Mouse (Mus musculus) naive thymus-derived CD4-positive, alpha-beta T cell, adult 2 months (primary cell): ENCODE data around the gene Frmd8.
A peak's percentile ranks its signal among the peaks of the same experiment; 100 is the strongest.
"Not testable (repeated sequence)": the region's sequence is repeated elsewhere in the genome, so short reads cannot be mapped to it uniquely, and the experiment has no call there.

Experiments
- DNase-seq: peaks from one replicate; pipeline ENCODE4 v3.0.0-alpha.2; 2011; ENCODE audit warnings: low read depth

The Frmd8 gene

DNA sequence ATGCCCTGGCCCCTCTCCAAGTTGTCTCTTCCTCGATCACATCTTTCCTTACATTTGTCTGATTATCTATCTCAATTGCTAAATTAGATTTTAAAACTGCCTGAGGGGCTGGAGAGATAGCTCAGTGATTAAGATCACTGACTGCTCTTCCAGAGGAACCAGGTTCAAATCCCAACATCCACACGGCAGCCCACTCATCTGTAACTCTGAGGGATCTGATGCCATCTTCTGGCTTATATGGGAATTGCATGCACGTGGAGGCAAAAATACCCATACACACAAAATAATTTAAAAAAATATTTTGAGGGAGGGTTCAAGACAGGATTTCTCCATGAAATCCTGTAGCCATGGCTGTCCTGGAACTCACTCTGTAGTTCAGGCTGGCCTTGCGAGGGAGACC lies 10.8 kb upstream of the Frmd8 start:
- DNase-seq, result peak; percentile 55

DNA sequence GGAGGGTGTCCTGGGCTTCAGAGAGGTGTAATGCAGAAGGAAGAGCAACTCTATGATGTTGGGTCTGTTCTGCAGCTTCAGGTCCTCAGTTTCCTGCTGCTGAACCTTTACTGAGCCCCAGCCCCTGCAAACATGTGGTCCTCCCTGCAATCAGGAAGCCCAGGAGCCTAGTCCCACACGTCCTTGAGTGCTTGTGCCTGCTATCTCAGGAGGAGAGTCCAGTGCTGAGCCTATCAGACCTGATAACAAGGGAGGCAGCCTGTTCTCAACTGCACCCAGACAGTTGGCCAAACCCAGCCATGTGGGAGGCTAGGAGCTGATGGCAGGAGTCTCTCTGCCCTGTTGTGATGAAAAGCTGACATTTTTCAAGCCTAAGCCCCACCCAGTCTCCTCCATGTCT lies 8.9 kb upstream of the Frmd8 start:
- no peak for DNase-seq

DNA sequence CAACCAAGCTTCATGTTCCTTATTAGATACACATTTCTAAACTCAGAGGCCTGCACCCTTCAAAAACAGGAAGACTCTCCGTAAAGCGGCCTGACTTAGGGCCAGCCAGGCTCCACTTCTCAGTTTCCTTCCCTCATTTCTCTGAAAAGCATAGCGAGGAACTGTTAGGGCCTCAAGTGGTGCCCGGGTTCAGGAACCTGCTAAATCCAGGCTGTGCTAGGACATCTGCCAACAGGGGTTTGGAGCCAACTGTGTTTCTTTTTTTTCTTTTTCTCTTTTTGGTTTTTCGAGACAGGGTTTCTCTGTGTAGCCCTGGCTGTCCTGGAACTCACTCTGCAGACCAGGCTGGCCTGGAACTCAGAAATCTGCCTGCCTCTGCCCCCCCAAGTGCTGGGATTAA lies 7.0 kb upstream of the Frmd8 start:
- not testable (repeated sequence) for DNase-seq

DNA sequence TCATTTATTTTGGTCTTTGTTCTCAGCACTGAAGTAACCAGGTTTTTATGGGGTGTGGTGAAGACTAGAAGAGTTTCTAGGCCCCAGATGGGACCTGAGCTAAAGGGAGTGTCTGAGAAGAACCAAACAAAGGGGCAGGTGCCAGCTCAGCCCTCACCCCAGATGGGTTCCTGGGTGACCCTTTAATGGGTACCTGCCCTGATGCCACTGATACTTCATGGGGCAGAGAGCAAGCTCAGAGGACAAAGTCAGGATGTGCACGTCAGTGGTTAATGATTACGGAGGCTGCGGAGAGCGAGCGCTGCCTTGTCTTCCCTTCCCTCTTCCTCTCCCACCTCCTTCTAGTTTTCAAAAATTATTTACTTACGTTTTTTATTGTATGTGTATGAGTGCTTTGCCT lies 6.1 kb upstream of the Frmd8 start:
- no peak for DNase-seq

DNA sequence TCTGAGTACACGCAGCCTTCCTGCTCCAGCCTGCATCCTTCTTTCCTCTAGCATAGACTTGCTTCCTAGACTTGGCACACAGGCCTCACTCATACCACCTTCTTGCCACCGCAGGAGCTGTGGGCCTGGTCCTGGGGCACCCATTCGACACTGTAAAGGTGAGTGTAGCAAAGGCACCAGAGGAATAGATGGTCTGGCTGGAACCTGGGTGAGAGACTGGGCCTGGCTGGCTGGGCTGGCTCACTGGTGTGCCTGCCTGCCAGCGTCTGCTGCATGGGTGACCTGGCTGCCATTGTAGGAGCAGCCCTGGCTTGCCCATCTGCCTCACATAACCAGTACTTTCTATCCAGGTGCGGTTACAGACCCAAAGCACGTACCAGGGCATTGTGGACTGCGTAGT lies 4.7 kb upstream of the Frmd8 start:
- DNase-seq, result no peak

DNA sequence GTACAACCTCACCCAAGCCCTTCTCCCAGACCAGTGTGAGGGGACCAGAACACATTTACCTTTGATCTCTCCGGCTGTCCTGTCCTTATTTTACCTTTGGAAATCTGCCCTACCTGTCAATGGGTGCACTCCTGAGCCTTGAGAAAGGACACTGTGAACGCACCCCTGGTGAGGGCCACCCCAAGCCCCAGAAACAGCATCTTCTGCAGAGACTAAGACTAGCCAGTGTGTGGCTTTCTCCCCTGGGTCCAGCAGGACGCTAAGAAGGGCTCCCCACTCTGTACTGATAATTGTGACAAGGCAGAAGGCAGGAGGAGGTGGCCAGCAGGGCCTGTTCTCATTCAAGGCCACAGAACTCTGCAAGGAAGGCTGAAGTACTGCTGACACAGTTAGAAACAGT lies 3.8 kb upstream of the Frmd8 start:
- DNase-seq, result no peak

DNA sequence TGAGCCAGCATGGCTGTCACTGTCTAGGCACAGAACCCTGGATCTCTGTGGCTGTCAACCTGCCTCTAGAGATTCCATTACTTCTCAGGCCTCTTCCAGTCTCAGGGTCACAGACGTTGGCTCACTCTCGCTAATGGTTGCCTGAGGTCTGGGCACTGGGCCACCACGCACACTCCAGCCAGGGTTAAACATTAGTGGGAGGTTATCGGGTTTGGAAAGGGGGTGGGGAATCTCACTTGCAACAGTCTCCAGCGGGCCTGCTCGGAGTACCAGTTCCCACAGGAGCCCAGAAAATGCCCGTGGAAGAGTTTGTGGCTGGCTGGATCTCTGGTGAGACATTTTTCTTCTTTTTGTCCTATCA lies 3.3 kb upstream of the Frmd8 start:
- DNase-seq, result no peak

DNA sequence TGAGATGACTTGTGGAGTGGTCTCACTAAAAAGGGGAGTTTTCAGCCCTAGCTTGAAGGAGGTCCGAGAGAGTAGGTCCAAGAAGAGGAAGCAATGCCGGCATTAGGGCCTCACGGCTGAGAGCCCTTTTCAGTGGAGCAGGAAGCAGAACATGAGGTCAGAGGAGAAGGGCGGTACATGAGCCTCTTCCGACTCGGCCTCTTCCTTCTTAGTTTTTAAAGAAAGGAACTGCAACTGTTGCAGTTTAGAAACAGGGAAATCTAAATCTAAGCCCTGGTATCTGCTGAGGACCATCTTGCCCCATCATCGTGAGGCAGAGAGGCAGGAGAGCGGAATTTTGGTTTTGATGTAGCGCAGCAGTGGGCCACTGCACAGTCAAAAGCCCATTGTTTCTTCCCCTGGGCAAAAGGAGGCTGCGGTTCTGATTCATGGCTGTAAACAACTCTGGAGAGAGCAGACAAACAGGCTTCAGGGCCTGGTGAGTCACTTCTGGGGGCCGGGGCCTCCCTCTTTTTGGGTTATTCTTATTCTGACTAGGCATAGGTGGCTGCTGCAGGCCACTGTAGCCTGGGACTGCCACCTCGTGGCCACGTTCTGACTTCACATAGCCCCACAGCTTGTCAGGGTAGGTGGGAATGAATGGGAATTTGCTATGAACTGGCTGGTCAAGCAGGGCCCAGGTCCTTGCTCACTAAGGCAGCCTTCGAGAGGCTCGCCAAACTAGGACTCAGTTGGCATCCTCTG lies 2.7 kb upstream of the Frmd8 start, which contains the start of gene Slc25a45:
Slc25a45 (plus strand) TSS at position 191 of the 744 bp plus-strand sequence.
- DNase-seq, result peak; percentile 86

DNA sequence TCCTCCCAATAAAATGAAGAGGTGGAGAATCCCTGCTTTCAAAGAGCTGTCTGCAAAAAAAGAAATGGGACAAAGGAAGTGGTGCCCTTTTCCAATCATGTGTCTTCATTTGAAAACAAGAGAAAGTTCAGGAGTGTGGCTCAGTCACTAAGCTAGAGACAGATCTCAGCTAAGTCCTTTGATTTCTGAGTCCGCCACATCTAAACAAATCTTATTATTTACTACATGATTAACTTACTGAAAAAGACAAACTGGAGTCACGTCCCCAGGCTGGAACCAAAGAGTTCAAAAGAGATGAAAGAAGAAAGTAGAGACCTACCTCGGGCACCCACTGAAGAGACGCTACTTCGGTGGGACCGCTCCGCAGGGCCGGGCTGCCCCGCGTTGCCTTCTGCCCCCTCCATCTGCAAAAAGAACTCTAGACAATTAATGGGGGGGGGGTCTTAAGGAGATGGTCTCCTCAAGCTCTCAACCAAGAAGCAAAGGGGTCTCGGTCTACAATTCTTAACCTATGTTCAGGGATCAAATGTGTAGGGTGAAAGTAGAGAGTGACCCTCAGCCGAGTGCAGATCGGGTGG lies 594 bp downstream of the Frmd8 start:
- DNase-seq, result peak; percentile 45

DNA sequence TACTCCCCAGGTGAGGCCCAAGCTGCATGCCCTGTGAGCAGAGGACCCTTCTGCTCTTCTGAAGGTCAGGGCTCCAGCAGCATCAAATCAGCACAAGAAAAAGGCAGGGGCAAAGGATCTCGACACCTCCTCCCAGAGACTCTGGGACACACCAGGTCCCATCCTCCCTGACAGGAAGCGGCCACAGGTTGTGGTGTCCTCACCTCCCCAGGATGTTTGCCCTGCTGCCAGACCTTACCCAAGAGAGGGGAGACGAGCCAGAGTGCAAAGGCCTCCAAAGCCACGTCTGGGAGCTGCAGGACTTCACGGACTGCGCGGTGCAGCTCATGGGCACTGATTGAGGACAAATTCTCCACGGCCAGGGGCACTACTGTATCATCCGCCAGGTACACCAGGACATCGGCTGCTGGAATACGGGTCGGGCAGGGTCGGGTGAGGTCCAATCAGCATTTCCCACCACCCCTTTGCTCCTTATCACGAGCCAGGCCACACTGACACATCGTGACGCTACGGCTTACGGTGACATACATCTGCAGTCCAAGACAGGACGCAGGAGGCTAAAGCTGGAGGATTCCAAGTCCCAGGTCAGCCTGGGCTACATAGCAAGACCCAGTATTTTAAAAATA lies 2.0 kb downstream of the Frmd8 start:
- DNase-seq, result peak; percentile 48

DNA sequence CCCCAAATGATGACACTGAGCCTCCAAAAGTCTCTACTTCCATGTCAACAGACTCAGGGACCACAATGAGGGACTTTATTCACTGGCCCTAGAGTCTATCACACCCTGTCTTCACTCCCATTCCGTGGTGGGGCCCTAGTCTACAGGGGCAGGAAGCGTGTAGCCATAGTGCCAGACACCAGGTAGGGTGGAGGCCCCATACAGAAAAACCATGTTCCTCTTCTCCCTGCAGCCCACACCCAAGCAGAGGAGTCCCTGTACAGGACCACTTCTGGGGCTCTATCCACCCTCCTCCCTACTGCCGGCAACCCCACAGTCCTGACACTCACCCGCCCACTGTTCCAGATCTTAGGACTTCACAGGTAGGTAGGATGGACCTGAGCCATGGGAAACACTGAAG lies 2.5 kb downstream of the Frmd8 start:
- peak; percentile 40 for DNase-seq

DNA sequence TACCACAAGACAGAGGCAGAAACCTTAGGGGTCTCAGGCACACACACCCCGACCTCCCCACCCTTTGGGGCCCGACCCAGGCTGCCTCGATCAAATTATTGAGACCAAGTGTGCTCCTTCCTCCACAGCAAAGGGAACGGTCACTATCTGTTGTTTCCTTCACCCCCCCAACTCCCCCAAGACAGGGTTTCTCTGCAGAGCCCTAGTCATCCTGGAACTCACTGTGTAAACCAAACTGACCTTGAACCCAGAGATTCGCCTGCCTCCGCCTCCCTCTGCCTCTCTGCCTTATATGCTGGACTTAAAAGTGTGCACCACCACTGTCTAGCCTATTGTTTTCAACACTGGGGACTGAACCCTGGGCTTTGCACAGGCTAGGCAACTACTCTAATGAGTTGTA lies 3.4 kb downstream of the Frmd8 start:
- DNase-seq, result peak; percentile 37

DNA sequence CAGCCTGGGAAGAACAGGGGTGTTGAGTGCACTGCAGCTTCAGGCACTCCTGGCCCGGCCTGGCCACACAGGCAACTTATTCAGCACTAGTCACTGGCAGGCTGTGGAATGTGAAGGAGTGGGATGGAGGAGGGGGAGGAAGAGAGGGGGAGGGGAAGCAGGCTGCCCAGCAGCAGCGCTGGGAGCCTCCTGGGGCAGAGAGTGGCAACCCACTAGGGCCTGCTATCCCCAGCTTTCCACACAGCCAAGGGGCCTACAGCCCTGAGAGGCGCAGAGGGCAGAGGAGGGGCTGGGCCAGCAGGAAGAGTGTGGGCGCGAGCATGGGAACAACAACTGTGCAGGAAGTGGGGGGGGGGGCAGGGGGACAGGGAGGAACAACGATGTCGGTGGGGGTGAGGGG lies 3.8 kb downstream of the Frmd8 start:
- DNase-seq, result peak; percentile 52

DNA sequence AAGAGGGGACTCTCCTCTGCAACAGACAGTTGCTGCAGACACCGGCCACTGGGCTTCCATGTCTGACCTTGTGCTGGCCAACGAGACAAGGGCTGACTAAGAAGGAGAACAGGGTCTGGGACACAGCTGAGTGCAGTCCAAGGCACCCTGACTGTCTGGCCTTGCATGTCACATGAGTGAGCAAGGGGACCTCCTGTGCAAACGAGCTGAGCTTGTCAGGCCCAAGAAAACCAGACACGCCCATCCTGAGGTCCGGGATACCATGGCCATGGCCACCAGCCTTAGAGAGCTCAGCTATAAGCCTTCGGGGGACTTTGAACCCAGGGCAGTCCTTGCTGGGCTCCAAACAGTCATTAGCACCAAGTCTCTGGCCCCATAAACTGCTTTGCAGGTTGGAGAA lies 7.0 kb downstream of the Frmd8 start:
- no peak for DNase-seq

DNA sequence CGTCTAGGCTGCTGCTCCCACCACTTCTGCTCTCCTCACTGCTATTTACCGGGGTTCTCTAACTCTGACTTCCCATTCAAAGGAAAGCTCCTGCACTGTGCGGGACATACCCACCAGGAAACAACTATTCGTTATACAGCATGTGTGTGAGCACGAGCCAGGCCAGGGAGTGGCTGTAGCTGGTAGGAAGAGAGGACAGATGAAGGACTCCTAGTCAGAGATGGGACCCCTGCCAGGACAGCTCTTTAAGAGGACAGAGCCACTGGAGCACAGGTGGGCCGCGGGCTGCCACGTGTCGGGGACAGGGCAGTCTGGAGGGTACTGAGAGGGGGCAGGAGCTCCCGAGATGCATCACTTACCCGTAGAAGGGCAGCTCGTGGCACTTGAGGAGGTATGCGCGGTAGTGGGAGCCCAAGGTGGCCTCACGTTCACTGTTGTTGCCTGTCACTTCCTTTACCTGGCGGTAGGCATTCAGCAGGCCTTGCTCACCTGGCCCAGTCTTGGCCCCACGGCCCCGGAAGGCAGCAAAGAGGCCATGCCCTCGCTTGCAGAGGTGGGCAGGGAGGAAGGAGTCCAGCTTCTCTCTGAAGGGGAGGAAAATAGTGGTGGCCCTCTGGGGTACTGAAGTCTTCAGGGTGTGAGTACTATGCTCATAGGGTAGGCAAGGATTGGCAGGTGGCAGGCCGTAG lies 10.2 kb downstream of the Frmd8 start:
- DNase-seq, result no peak

DNA sequence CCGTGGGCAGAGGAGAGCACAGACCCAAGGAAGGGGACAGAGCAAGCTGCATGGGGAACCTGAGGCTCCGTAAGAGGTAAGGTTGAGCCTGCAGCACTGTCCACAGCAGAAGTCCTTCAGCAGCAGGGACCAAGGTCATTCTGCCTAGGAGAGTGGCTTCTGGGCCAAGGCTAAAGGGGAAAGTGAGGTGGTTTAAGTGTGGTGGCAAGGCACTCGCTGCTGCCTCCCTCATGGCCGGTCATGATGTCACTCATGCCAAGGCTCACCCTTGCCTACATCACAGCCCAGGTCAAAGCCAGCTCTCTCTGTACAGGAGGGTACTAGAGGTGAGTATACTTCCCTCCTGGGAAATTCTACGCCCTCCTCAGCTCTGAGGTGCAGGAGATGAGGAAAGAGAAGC lies 11.3 kb downstream of the Frmd8 start:
- DNase-seq, result no peak

DNA sequence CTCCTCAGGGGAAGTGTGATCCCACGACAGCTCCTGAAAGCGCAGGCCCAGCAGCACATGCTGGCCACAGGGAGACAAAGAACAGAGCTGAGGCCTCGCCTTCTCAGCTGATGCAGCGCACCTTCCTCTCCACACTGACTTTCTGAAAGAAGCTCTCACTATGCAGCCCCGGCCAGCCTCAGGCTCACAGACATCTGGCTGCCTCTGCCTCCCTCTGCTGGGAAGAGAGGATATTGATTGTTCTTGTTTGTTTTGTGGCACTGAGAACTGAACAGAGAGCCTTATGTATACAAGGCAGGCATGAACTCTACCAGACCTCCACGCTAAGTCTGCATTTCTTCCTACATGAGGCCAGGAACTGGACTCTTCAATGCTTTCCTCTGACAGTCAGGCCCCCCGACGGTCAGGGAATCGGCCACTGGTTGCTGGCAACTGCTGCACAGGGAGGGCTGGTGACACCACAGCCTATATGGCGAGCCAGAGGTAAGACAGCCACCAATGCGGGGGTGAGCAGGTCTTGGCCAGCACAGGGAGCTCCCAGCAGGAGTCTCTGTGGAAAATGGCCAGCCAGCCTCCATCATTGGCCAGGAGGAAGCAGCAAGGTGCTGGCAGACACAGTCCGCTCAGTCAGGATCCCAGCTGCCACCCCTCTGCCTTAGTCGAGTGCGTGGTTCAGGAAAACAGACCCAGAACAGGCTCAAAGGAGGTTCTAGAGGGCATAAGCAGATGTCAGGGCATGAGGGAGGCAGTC lies 12.6 kb downstream of the Frmd8 start:
- peak; percentile 32 for DNase-seq

DNA sequence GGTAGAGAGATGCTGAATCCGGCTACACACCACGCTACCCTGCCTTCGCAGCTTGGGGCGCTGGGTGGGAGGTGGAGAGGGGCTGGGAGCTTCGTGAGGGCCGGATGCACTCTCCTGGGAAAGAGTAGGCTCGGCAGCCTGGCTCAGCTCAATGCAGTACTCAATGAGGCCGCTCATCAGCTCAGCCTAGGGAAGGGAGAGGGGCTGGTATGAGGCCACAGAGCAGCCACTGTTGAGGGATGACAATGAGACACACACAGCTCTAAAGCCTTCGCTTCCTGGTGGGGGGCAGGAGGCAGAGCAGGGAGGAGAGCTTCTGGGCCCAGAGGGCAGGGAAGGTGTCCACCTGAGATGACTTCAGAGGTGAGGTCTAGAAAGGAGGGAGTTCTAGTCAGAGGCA lies 18.5 kb downstream of the Frmd8 start:
- no peak for DNase-seq

DNA sequence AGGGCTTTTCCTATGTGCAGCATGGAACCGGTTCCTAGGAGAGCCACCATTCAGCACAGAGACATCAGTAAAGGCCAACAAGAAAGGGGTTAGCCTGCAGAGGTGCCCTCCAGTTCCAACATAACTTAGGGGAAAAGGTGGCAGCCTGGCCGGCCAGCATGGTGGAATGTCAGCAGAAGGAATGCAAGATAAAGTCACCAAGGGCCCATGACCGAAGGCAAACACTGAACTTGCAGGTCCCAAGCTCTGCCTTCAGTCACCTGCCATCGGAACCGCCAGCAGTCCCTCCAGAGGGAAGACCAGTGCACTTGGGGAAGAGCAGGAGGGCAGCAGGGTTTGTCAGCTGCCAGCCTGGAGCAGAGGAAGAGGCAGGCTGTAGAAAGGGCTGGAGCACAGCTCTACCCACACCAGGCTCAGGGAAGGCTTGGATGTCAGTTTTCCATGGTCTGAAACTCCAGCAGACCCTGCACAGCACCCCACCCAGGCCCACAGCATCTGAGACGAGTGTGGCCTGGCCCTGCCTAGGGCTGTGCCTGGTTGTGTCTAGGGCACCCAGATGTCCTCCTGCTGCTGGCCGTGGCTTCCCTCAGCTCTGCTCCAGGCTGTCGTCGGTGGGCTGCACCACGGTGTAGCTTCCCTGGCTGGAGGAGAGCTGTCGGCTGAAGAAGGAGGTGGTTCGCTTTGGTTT lies 22.9 kb downstream of the Frmd8 start:
- no peak for DNase-seq

DNA sequence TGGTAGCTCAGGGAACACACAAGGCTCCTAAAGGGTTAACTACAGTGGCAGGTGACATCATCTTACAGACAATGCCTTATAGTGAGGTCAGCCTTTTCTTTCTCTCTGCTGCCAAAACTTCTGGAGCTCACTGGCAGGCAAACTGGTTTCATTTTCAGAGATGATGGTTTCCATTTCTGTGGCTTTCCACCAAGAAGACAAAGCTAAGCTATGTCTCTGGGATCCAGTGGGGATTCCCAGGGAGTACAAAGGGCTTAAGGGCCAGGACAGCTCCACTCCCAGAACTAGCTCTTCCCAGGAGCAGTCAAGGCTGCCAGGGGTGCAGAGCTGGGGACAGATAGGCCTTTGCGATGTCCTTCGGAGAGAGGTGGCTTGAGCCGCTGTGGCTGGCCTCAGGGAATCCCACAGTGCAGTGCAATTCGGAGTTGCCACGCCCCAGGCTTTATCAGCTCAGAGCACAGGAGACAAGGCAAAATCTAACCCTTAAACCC lies 23.5 kb downstream of the Frmd8 start:
- no peak for DNase-seq

DNA sequence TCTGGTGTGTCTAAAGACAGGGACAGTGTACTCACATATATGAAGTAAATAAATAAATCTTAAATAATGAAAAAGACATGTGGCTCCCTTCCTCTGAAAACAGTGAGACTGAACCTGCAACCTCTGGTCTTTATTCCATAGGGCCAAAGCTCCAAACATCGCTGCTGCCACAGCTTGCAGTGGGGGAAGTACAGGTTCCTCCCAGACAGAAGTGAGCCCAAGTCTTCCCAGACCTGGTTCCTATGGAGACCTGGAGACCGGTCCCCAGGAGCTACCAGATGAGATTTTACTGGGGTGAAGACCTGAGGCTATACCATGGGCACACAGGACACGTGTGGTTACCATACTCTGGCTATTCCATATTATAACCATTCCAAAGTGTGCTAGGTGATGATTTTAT lies 24.2 kb downstream of the Frmd8 start:
- no peak for DNase-seq
